Mouse (Mus musculus) CH12.LX (cell line): ENCODE results near the gene Glb1.

Experiments
- CTCF ChIP-seq, 2 experiments: IDR thresholded peaks in 1 of 2; conservative IDR thresholded peaks in 1 of 2; 2 replicates each; pipeline ENCODE4 v1.5.1; 2011 to 2012; ENCODE audit warnings: low read depth in 2 of 2, low read length in 2 of 2, improper control_type of control experiment in 1 of 2, inconsistent platforms in 1 of 2, mild to moderate bottlenecking in 1 of 2, moderate library complexity in 1 of 2
- MAFK ChIP-seq: IDR thresholded peaks from 2 replicates; pipeline ENCODE4 v1.6.1; 2011; ENCODE audit warnings: low read length, improper control_type of control experiment; ENCODE audit not compliant: insufficient replicate concordance
- NRF1 ChIP-seq: IDR thresholded peaks from 2 replicates; pipeline ENCODE4 v1.6.1; 2014; ENCODE audit warnings: low read depth, mild to moderate bottlenecking, inconsistent platforms, low read length, improper control_type of control experiment, moderate library complexity
- POLR2A ChIP-seq: IDR thresholded peaks from 2 replicates; pipeline ENCODE4 v1.6.1; 2011; ENCODE audit warnings: low read depth, mild to moderate bottlenecking, improper control_type of control experiment, low read length

- no peak for TF ChIP-seq CTCF (conservative IDR thresholded peaks at IDR 0.05 in 1 of 2, IDR thresholded peaks at IDR 0.05 in 1 of 2; ENCODE audit: low read depth in 2 of 2, low read length in 2 of 2)
- no peak for TF ChIP-seq MAFK
- TF ChIP-seq POLR2A: no peak
- TF ChIP-seq NRF1: no peak
Measured at GRCm38 (mm10) chr9:114462569-114462968, 61.7 kb downstream of the Glb1 start.
